Comparison of ENCODE assay signal across 14 mouse cellular contexts in the genomic region with DNA sequence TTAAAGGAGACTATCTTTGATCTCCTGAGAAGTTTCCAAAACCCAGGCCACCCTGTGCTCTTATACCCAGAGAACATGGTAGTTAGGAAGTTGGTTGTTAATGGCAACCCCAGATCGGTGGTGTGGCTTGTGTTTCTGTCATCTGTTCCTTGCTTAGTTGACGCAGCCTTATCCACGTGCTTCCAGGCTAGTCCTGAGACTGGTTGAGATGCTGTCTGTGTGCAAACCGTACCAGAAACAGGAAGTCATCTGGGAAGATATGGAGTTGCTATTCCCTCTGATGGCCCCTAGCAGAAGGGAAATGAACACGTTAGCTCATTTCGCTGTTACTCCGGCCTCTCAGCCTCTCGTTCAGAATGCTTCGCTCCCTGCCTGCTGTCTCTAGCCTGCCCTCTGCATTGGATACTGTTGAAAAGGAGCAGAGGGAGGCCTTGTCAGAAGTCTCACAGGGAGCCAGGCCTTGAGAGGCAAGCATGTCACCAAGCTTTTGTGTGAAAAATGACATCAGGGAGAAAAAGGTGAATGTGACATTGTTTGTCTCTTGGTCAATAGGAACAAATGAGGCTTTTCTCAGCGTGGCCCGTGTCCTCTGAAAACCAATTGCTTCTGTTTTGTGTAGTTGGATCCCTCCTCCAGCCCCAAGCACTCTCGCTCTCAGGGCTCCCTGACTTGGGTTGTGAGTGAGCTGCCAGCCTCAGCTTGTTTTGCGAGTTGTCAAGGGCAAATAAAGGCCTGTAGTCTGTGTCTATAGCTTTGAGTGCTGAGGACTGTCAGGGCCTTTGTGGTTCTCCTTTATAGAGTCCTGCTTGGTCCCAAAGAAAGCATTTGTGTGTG.
DNase-seq lines count a peak whose midpoint lies in the region; ATAC-seq and TF ChIP-seq lines count a peak whose summit lies in the region.
"Had no signal": no experiment of that assay in that cellular context is flagged by ENCODE, and none has a peak within 500 bp of the region (broad histone marks: within the 10 kb centered on the region; RNA-seq: fewer than 3 reads in every experiment).

No protein-coding gene starts in this region.

- no peak overlapping the region for H3K27ac ChIP-seq in embryonic facial prominence, embryonic 11.5 days (replicated peaks; ENCODE audit: low read depth, low read length)
- H3K27ac ChIP-seq in hindbrain, embryonic 15.5 days (replicated peaks): peak overlapping the region; percentile 93
- H3K27ac ChIP-seq in midbrain, embryonic 13.5 days: peak overlapping the region; percentile 97
- H3K27ac ChIP-seq: stomach, embryonic 15.5 days had no signal

- no peak for TF ChIP-seq POLR2A in brain, embryonic 14.5 days (IDR thresholded peaks at IDR 0.05; ENCODE audit: borderline replicate concordance, extremely low read depth, insufficient read depth, insufficient read length, poor library complexity, severe bottlenecking)

- peak; percentile 97 for DNase-seq in brain, embryonic 14.5 days (ENCODE audit: low read depth)
- peak; percentile 43 for DNase-seq in embryonic facial prominence, embryonic 11.5 days (ENCODE audit: low spot score)
- no peak for DNase-seq in frontal cortex, postnatal 14 days (ENCODE audit: low spot score in 2 of 2)
- no peak for DNase-seq in testis, postnatal 14 days (ENCODE audit: low spot score)
- DNase-seq in adrenal gland, postnatal 36 days: no peak
- no peak for DNase-seq in natural killer cell, adult 2 months (ENCODE audit: low spot score in 2 of 2)
- DNase-seq: adrenal gland, postnatal 10 days; cerebellum, postnatal 36 days; heart, adult 18-20 months had no signal

- peak; percentile 59 for ATAC-seq in embryonic facial prominence, embryonic 11.5 days (replicated peaks; ENCODE audit: insufficient number of reproducible peaks, low FRiP score, low TSS enrichment, low read depth)
- ATAC-seq in hindbrain, embryonic 15.5 days (ENCODE audit: low FRiP score, low read depth): peak; percentile 66
- peak; percentile 72 for ATAC-seq in midbrain, embryonic 13.5 days
- ATAC-seq: Patski had no signal

- no peaks in the 10 kb centered on the region for H3K9me3 ChIP-seq in embryonic facial prominence, embryonic 11.5 days (replicated peaks; ENCODE audit: control insufficient read depth, low read length)
- no peaks in the 10 kb centered on the region for H3K9me3 ChIP-seq in hindbrain, embryonic 15.5 days
- H3K9me3 ChIP-seq in midbrain, embryonic 13.5 days: no peaks in the 10 kb centered on the region
- H3K9me3 ChIP-seq: stomach, embryonic 15.5 days had no signal

- no peak overlapping the region for H3K9ac ChIP-seq in embryonic facial prominence, embryonic 11.5 days (replicated peaks; ENCODE audit: low read length)
- no peak overlapping the region for H3K9ac ChIP-seq in hindbrain, embryonic 15.5 days
- 0 out of 2 replicates have a peak overlapping the region, but pooled peaks have one; percentile 10 for H3K9ac ChIP-seq in midbrain, embryonic 13.5 days (replicated peaks)
- H3K9ac ChIP-seq: stomach, embryonic 15.5 days had no signal

- TF ChIP-seq CTCF in brain, embryonic 14.5 days (IDR thresholded peaks at IDR 0.05; ENCODE audit: borderline replicate concordance, extremely low read depth, insufficient read depth, insufficient read length): peak; percentile 8; the same call in 1 of the 2 replicates

- no peaks in the 10 kb centered on the region for H3K27me3 ChIP-seq in embryonic facial prominence, embryonic 11.5 days (ENCODE audit: control insufficient read depth, insufficient read depth, low read length)
- H3K27me3 ChIP-seq in hindbrain, embryonic 15.5 days: no peaks in the 10 kb centered on the region
- no peaks in the 10 kb centered on the region for H3K27me3 ChIP-seq in midbrain, embryonic 13.5 days
- H3K27me3 ChIP-seq: stomach, embryonic 15.5 days had no signal

- H3K4me2 ChIP-seq in embryonic facial prominence, embryonic 11.5 days (ENCODE audit: low read depth, low read length): no peak overlapping the region
- H3K4me2 ChIP-seq in hindbrain, embryonic 15.5 days: no peak overlapping the region
- H3K4me2 ChIP-seq in midbrain, embryonic 13.5 days (replicated peaks): no peak overlapping the region
- H3K4me2 ChIP-seq: liver, embryonic 11.5 days; stomach, embryonic 15.5 days had no signal

- no peaks in the 10 kb centered on the region for H3K4me1 ChIP-seq in embryonic facial prominence, embryonic 11.5 days (ENCODE audit: control insufficient read depth, insufficient read depth, low read length)
- peaks cover 68% of the 10 kb centered on the region for H3K4me1 ChIP-seq in hindbrain, embryonic 15.5 days (replicated peaks)
- peaks cover 71% of the 10 kb centered on the region for H3K4me1 ChIP-seq in midbrain, embryonic 13.5 days (replicated peaks)

- 41% methylated on average over 13 of the region's 13 CpGs for WGBS in embryonic facial prominence, embryonic 11.5 days
- 10% methylated on average over 13 of the region's 13 CpGs for WGBS in hindbrain, embryonic 15.5 days
- WGBS in midbrain, embryonic 13.5 days: 9% methylated on average over 13 of the region's 13 CpGs

- no peaks in the 10 kb centered on the region for H3K36me3 ChIP-seq in embryonic facial prominence, embryonic 11.5 days (replicated peaks; ENCODE audit: control insufficient read depth, insufficient read depth, low read depth, low read length)
- H3K36me3 ChIP-seq in hindbrain, embryonic 15.5 days: no peaks in the 10 kb centered on the region
- no peaks in the 10 kb centered on the region for H3K36me3 ChIP-seq in midbrain, embryonic 13.5 days
- H3K36me3 ChIP-seq: stomach, embryonic 15.5 days had no signal

- H3K4me3 ChIP-seq in embryonic facial prominence, embryonic 11.5 days (ENCODE audit: low read depth, low read length): no peak overlapping the region
- no peak overlapping the region for H3K4me3 ChIP-seq in hindbrain, embryonic 15.5 days
- no peak overlapping the region for H3K4me3 ChIP-seq in midbrain, embryonic 13.5 days (replicated peaks)
- H3K4me3 ChIP-seq: stomach, embryonic 15.5 days had no signal

Comparison
In these comparisons a context has a peak if more than half of its experiments do, and no peak if none do; other contexts are left out.
1. DNase-seq: peak in brain, embryonic 14.5 days (single experiment) and embryonic facial prominence, embryonic 11.5 days (single experiment); none in frontal cortex, postnatal 14 days (0 of 2), testis, postnatal 14 days (single experiment), adrenal gland, postnatal 36 days (0 of 2) and natural killer cell, adult 2 months (0 of 2).
2. Peak in every context shown above with its lines, with median percentiles within 50 percentile points of each other: ATAC-seq.